Mouse (Mus musculus) lung, postnatal 36 days (tissue): ENCODE data around the gene Tll2.

Source experiments
- DNase-seq: peaks from one replicate; pipeline ENCODE4 v3.0.0; 2022; ENCODE audit warnings: mixed read lengths

Gene Tll2

GRCm38 (mm10) chr19:41154681-41155080 lies 52.0 kb downstream of the Tll2 start:
- DNase-seq, result no peak

GRCm38 (mm10) chr19:41152462-41152861 lies 54.2 kb downstream of the Tll2 start:
- peak; percentile 50 for DNase-seq

GRCm38 (mm10) chr19:41152016-41152370 lies 54.6 kb downstream of the Tll2 start:
- no peak for DNase-seq

GRCm38 (mm10) chr19:41151321-41152015 lies 55.2 kb downstream of the Tll2 start:
- DNase-seq, result peak; percentile 24

- no peak for DNase-seq
Observed at GRCm38 (mm10) chr19:41140961-41141360, 65.7 kb downstream of the Tll2 start.

- no peak for DNase-seq
Observed at GRCm38 (mm10) chr19:41139629-41140028, 67.0 kb downstream of the Tll2 start.

GRCm38 (mm10) chr19:41123009-41123408 lies 83.6 kb downstream of the Tll2 start:
- no peak for DNase-seq

- no peak for DNase-seq
Observed at GRCm38 (mm10) chr19:41119924-41120323, 86.7 kb downstream of the Tll2 start.

- DNase-seq, result no peak
Observed at GRCm38 (mm10) chr19:41118346-41118745, 88.3 kb downstream of the Tll2 start.

- no peak for DNase-seq
Observed at GRCm38 (mm10) chr19:41117334-41117733, 89.3 kb downstream of the Tll2 start.

- no peak for DNase-seq
Observed at GRCm38 (mm10) chr19:41114611-41115010, 92.0 kb downstream of the Tll2 start.

GRCm38 (mm10) chr19:41113911-41114531 lies 92.6 kb downstream of the Tll2 start:
- DNase-seq, result no peak

GRCm38 (mm10) chr19:41112609-41113008 lies 94.0 kb downstream of the Tll2 start:
- DNase-seq, result no peak

- DNase-seq, result no peak
Observed at GRCm38 (mm10) chr19:41109991-41110390, 96.6 kb downstream of the Tll2 start.

- peak; percentile 13 for DNase-seq
Observed at GRCm38 (mm10) chr19:41109496-41109895, 97.1 kb downstream of the Tll2 start.

GRCm38 (mm10) chr19:41108666-41109065 lies 98.0 kb downstream of the Tll2 start:
- DNase-seq, result no peak

- DNase-seq, result no peak
Observed at GRCm38 (mm10) chr19:41107530-41107929, 99.1 kb downstream of the Tll2 start.

- DNase-seq, result peak; percentile 19
Observed at GRCm38 (mm10) chr19:41104922-41105321, 101.7 kb downstream of the Tll2 start.

- DNase-seq, result peak; percentile 5
Observed at GRCm38 (mm10) chr19:41101390-41101789, 105.2 kb downstream of the Tll2 start.

GRCm38 (mm10) chr19:41100863-41101262 lies 105.8 kb downstream of the Tll2 start:
- no peak for DNase-seq

- no peak for DNase-seq
Observed at GRCm38 (mm10) chr19:41097038-41097437, 109.6 kb downstream of the Tll2 start.

- DNase-seq, result no peak
Observed at GRCm38 (mm10) chr19:41091901-41092300, 114.7 kb downstream of the Tll2 start.

GRCm38 (mm10) chr19:41089833-41090232 lies 116.8 kb downstream of the Tll2 start:
- DNase-seq, result peak; percentile 72

- no peak for DNase-seq
Observed at GRCm38 (mm10) chr19:41088491-41088890, 118.1 kb downstream of the Tll2 start.

- no peak for DNase-seq
Observed at GRCm38 (mm10) chr19:41087901-41088300, 118.7 kb downstream of the Tll2 start.
